Mouse (Mus musculus): ENCODE measurements around the gene Myocos.

DNA sequence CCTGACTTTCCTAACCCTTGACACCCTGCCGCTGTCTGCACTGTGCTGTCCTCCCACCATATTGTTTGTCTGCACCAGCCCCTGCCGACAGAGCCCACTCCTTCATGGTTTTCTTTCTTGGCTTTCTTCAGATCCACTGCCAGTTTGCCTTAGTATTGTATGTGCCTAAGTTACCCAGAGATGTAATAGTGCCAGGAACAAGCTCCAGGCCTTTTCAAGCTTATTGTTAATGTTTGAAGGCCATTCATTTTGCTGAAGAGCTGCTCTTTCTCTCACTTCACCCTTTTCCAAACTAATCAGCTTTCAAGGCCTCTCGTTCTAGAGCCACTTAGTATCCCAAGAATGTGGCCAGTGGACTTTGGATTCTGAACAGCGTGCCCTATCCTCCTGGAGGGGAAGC is 46.8 kb downstream of the Myocos start:
- no peak for TF ChIP-seq POLR2A (IDR thresholded peaks at IDR 0.05; ENCODE audit: low read depth, low read length)
- no peak for TF ChIP-seq CTCF (IDR thresholded peaks at IDR 0.05; ENCODE audit: extremely low read depth, insufficient read length, insufficient replicate concordance, low read depth, low read length)
